Mouse (Mus musculus): ENCODE measurements around the gene Wdr37. TPM values are rescaled to one million over a fixed set of nuclear protein-coding genes. Genes with fewer than 3 reads are reported as not detected.

Wdr37 gene
- polyA plus RNA-seq, 1 experiment from 2014 or later: 9.9 TPM

GRCm38 (mm10) chr13:8760940-8761339 lies 110.8 kb downstream of the Wdr37 start:
- 10% methylated on average over 8 of the region's 8 CpGs for WGBS (ENCODE audit: missing documents)
- H3K4me3 ChIP-seq (ENCODE audit: inconsistent target): no peak overlapping the region
- H3K36me3 ChIP-seq (ENCODE audit: inconsistent target): no peaks in the 10 kb centered on the region
- no peaks in the 10 kb centered on the region for H3K79me2 ChIP-seq (ENCODE audit: inconsistent target)
- no peak overlapping the region for H3K27ac ChIP-seq

Other genes with a start within 250 kb of the Wdr37 start
- gene Idi1, start 13.6 kb upstream of the Wdr37 start, polyA plus RNA-seq (2018): 16.6 to 78.3 TPM (median 44.0 TPM) in 3 replicates
- gene Gm9745, start 76.3 kb upstream of the Wdr37 start, polyA plus RNA-seq (2018): not detected in 3 replicates
- not detected in 3 replicates for gene Idi2, start 81.0 kb upstream of the Wdr37 start, polyA plus RNA-seq (2018)
- gene Gtpbp4, start 124.2 kb upstream of the Wdr37 start, polyA plus RNA-seq (2018): 17.7 to 50.7 TPM (median 49.2 TPM) in 3 replicates
- gene Larp4b, start 222.0 kb upstream of the Wdr37 start, polyA plus RNA-seq (2018): 33.1 to 56.5 TPM (median 41.2 TPM) in 3 replicates